Mouse (Mus musculus): ENCODE measurements at regions not wholly inside any gene's neighbourhood (a gene's known extent, or its start where the extent isn't known, plus 50 kb on each side); places are given as distances from the start of the nearest gene placed in this dataset.

DNA sequence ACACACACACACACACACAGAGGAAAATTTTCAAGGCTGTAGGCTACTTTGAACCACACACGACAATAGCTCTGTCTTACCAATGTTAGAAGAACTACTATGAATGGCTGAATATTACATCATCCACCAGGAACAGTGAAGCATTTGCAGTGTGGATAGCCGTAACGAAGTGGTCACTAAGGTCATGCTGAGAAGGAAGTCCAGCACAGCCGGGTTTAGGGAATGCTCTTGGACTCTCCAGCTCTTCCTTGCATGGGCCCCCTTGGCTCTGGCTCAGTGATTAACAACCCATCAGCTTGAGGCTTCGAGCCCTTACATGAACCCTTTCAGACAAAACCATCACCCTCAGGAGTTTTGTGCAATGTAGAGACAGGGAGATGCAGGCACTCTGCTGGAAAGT, 245.3 kb downstream of the Adamts20 start:
- H3K4me3 ChIP-seq (ENCODE audit: insufficient read depth, low read length), result no peak overlapping the region
- no peaks in the 10 kb centered on the region for H3K4me1 ChIP-seq (ENCODE audit: control insufficient read depth, insufficient read depth, low read length)
- H3K27ac ChIP-seq (ENCODE audit: insufficient read depth, low read length), result no peak overlapping the region
- TF ChIP-seq CTCF (IDR thresholded peaks at IDR 0.05; ENCODE audit: extremely low read depth, insufficient read depth, low read length) (no peak), POLR2A (IDR thresholded peaks at IDR 0.05; ENCODE audit: extremely low read depth, insufficient read depth, low read length) (no peak)

DNA sequence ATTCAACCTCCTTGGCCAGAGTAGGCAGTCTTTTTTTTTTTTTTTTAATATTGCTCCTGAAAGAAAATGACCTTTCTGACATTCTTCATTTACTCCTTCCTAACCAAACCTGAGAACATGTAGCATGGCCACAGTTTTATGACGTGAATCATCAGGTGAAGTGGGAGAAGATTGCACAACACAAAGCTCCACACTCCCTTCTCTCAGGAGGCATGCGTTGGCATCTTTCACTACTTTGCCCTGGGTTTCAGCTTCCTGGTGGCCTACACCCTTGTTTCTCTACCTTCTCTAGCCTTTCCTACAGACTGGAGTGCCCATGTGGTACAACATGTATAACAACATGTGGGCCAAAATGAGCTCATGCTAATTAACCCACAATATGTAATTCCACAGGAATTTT, 248.5 kb downstream of the Adamts20 start:
- no peak overlapping the region for H3K4me3 ChIP-seq (ENCODE audit: insufficient read depth, low read length)
- H3K27ac ChIP-seq (ENCODE audit: insufficient read depth, low read length), result no peak overlapping the region
- TF ChIP-seq CTCF (IDR thresholded peaks at IDR 0.05; ENCODE audit: extremely low read depth, insufficient read depth, low read length) (no peak), POLR2A (IDR thresholded peaks at IDR 0.05; ENCODE audit: extremely low read depth, insufficient read depth, low read length) (no peak)
- H3K4me1 ChIP-seq (ENCODE audit: control insufficient read depth, insufficient read depth, low read length), result no peaks in the 10 kb centered on the region

DNA sequence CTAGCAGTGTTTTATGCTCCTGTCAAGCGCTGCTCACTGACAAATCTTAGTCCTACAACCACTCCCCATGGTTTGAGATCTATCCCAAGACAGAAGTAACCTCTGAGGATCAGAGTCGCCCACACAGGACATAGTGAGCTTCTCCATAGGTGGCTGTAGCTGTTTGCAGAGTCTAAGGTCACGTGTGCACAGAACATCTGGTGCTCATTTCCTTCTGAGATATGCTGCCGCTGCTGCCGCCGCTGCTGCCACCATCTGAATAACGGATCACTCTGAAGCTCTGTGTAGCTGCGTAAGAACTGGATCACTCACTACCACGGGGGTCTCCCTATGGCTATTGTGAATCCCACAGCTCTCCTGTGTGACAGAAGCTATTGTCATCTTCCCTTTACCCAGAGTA, 250.8 kb downstream of the Adamts20 start:
- H3K4me3 ChIP-seq (ENCODE audit: insufficient read depth, low read length), result no peak overlapping the region
- no peak overlapping the region for H3K27ac ChIP-seq (ENCODE audit: insufficient read depth, low read length)
- no peak for TF ChIP-seq CTCF (IDR thresholded peaks at IDR 0.05; ENCODE audit: extremely low read depth, insufficient read depth, low read length)
- no peak for TF ChIP-seq POLR2A (IDR thresholded peaks at IDR 0.05; ENCODE audit: extremely low read depth, insufficient read depth, low read length)
- no peaks in the 10 kb centered on the region for H3K4me1 ChIP-seq (ENCODE audit: control insufficient read depth, insufficient read depth, low read length)

DNA sequence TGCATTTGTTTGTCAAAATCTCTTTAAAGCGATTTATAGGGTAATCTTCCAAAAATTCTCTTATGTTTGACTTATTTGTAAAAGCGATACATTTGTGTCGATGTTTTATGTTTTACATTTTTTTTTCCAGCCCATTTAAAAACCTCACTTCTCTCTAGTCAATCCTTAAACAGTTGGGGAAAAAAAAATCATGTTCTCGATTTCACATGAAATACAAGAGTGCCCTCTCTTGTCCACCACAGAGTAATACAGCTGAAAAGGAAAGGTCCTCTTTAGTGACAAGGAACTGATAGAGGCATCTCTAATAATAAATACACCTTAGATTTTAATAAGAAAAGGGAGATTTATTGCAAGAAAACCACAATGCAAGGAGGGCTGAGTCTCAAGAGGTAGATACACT, 251.8 kb downstream of the Adamts20 start:
- H3K4me3 ChIP-seq (ENCODE audit: insufficient read depth, low read length), result no peak overlapping the region
- no peak for TF ChIP-seq CTCF (IDR thresholded peaks at IDR 0.05; ENCODE audit: extremely low read depth, insufficient read depth, low read length)
- no peak for TF ChIP-seq POLR2A (IDR thresholded peaks at IDR 0.05; ENCODE audit: extremely low read depth, insufficient read depth, low read length)
- no peaks in the 10 kb centered on the region for H3K4me1 ChIP-seq (ENCODE audit: control insufficient read depth, insufficient read depth, low read length)
- no peak overlapping the region for H3K27ac ChIP-seq (ENCODE audit: insufficient read depth, low read length)

DNA sequence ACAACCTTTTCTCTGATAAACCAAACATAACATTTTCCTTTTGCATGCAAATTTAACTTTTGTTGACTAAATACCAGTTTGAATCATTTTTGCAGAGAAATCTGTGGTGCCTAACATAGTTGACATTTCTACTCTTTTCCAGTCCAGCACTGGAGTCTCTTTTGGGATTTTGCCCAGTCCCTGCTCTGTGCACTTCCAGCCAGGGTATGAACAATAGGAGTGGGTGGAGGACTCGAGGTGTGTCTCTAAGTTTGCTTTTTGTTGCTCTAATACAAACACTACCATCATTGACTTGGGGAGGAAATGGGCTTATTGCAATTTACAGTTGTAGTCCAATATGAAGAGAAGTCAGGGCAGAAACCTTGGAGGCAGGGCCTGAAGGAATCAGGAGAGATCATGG, 256.7 kb downstream of the Adamts20 start:
- Histone ChIP-seq H3K4me3 (ENCODE audit: insufficient read depth, low read length) (no peak overlapping the region), H3K27ac (ENCODE audit: insufficient read depth, low read length) (no peak overlapping the region), H3K4me1 (ENCODE audit: control insufficient read depth, insufficient read depth, low read length) (no peaks in the 10 kb centered on the region)
- TF ChIP-seq POLR2A (IDR thresholded peaks at IDR 0.05; ENCODE audit: extremely low read depth, insufficient read depth, low read length) (no peak), CTCF (IDR thresholded peaks at IDR 0.05; ENCODE audit: extremely low read depth, insufficient read depth, low read length) (no peak)

DNA sequence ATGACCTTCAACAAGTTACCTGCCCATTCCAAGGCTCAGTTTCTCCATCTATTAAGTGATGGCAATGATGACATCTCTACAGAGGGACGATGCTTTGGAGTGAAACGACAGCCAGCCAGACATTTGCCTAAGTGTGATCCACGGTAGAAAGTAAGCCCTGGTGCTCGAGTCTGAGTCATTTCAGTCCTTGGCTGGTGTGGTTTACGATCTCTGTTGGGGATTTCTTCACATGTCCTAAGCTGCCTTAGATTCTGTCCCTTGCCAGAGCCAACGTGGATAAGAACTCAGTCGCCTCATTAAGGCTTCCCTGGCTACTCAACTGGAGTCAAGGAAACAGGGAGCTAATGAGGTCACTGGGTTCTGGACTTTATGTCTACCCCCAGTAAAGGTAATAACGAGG, 258.8 kb downstream of the Adamts20 start:
- Histone ChIP-seq H3K27ac (ENCODE audit: insufficient read depth, low read length) (no peak overlapping the region), H3K4me1 (ENCODE audit: control insufficient read depth, insufficient read depth, low read length) (no peaks in the 10 kb centered on the region), H3K4me3 (ENCODE audit: insufficient read depth, low read length) (no peak overlapping the region)
- TF ChIP-seq CTCF (IDR thresholded peaks at IDR 0.05; ENCODE audit: extremely low read depth, insufficient read depth, low read length) (no peak), POLR2A (IDR thresholded peaks at IDR 0.05; ENCODE audit: extremely low read depth, insufficient read depth, low read length) (no peak)

DNA sequence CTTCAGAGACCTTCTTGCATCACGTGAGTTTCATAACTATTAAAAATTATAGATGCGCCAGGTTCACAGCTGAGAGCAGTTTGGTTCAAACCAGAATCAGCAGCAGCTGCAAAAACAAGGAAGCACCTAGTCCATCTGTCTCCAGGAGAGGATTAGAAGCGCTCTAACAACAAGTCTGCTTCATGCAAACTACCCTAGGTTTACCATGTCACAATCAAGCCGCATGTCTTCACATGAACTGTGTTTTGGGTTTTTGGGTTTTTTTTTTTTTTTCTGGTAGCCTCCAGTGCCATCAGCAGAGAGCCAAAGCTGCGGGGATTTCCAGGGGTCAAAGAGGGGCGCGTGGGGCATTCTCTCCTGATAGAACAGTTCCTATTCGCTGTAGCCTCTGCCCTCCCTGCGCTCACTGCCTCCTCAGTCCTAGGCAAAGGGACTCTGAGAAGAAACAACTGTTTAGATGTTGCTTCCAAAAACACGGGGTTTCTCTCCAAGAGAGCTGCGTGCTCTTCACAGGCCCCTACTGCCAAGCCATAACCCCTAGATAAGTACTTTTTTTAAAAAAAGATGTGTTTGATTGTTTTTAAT, 259.8 kb downstream of the Adamts20 start:
- no peak for TF ChIP-seq POLR2A (IDR thresholded peaks at IDR 0.05; ENCODE audit: extremely low read depth, insufficient read depth, low read length)

DNA sequence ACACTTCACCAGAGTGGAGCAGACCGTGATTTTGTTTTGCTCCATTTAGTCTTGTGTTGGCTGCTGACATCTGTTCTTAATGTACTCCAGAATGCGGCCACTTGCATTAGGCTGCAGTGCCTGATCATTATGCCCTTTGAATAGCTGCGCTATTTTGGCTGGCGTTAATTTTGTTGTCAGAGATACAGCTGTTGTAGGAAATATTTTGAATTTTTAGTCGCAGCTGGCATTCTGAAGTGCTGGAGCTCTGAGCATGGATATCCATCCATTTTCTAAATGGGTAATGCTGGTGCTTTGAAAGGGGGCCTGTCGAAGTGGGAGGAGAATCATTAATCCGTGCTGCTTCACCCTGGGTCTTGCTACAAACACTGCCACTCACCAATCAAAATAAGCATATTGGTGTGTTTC, 275.1 kb downstream of the Adamts20 start:
- Histone ChIP-seq H3K4me3 (ENCODE audit: insufficient read depth, low read length) (no peak overlapping the region), H3K4me1 (ENCODE audit: control insufficient read depth, insufficient read depth, low read length) (no peaks in the 10 kb centered on the region), H3K27ac (ENCODE audit: insufficient read depth, low read length) (no peak overlapping the region)
- TF ChIP-seq POLR2A (IDR thresholded peaks at IDR 0.05; ENCODE audit: extremely low read depth, insufficient read depth, low read length), result no peak
- TF ChIP-seq CTCF (IDR thresholded peaks at IDR 0.05; ENCODE audit: extremely low read depth, insufficient read depth, low read length), result no peak

More for the DNA sequence above, 259.8 kb downstream of the Adamts20 start:
- Histone ChIP-seq H3K4me3 (ENCODE audit: insufficient read depth, low read length) (no peak overlapping the region), H3K27ac (ENCODE audit: insufficient read depth, low read length) (no peak overlapping the region), H3K4me1 (ENCODE audit: control insufficient read depth, insufficient read depth, low read length) (no peaks in the 10 kb centered on the region)

DNA sequence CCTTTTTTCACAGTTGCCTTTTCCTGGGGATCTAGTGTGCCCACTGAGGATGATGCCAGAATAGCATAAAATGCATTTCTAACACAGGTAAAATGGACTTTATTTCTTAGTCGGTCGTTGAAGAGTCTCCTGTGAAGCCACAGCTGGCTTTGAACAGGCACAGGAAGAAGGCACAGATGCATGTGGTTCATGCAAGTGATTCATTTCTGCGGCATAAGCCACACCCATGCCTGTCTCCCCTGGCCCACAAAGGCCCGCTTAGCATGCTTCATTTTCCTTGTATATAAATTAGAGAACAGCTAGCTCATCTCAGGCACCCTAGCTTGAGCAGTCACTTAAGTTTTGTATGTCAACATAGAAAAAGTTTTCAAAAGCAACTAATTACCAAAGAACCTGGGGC, 277.6 kb downstream of the Adamts20 start:
- Histone ChIP-seq H3K27ac (ENCODE audit: insufficient read depth, low read length) (no peak overlapping the region), H3K4me1 (ENCODE audit: control insufficient read depth, insufficient read depth, low read length) (no peaks in the 10 kb centered on the region), H3K4me3 (ENCODE audit: insufficient read depth, low read length) (no peak overlapping the region)
- TF ChIP-seq POLR2A (IDR thresholded peaks at IDR 0.05; ENCODE audit: extremely low read depth, insufficient read depth, low read length), result no peak
- no peak for TF ChIP-seq CTCF (IDR thresholded peaks at IDR 0.05; ENCODE audit: extremely low read depth, insufficient read depth, low read length)

DNA sequence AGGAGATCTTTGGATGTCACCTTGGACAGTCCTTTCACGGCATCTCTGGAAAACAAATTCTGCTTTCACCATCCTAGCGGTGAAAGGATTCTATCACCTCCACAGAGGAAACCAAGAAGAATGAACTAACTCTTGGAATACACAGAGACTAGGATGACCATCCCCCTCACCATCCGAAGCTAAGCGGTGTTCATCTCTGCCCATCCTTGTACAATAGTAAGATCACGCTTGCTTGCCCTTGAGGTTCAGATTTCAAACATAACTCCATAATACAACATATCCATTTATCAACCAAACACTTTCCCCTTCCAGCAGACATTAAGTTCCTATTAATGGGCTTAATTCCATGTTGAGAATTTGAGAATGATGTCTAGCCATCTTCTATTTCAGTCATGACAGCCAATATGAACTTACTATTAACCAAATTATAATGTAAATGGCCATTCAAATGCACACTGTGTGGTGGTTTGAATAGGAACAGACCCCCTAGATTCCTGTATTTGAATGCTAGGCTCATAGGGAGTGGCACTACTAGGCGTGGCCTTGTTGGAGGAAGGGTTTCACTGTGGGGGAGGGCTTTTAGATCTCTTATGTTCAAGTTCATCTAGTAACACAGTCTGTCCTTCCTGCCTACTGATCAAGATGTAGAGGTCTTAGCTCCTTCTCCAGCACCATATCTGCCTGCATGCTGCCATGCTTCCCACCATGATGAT, 281.4 kb downstream of the Adamts20 start:
- Histone ChIP-seq H3K4me1 (ENCODE audit: control insufficient read depth, insufficient read depth, low read length) (no peaks in the 10 kb centered on the region), H3K4me3 (ENCODE audit: insufficient read depth, low read length) (no peak overlapping the region), H3K27ac (ENCODE audit: insufficient read depth, low read length) (no peak overlapping the region)
- TF ChIP-seq CTCF (IDR thresholded peaks at IDR 0.05; ENCODE audit: extremely low read depth, insufficient read depth, low read length) (no peak), POLR2A (IDR thresholded peaks at IDR 0.05; ENCODE audit: extremely low read depth, insufficient read depth, low read length) (no peak)
